Mouse (Mus musculus) yolk sac, embryonic 10.5 days (tissue): ENCODE data around the gene Wrb.
A peak's percentile ranks its signal among the peaks of the same experiment; 100 is the strongest.
"Not testable (repeated sequence)": the region's sequence is repeated elsewhere in the genome, so short reads cannot be mapped to it uniquely, and the experiment has no call there.

ENCODE experiments used
- DNase-seq: peaks from one replicate; pipeline ENCODE4 v3.0.0-alpha.2; 2017; ENCODE audit warnings: low spot score

Gene Wrb

GRCm38 (mm10) chr16:96145110-96145800, at the start of gene Wrb:
TSS of gene Wrb (plus strand) at chr16:96145407.
- DNase-seq: peak; percentile 99

- DNase-seq: no peak
Observed at GRCm38 (mm10) chr16:96095966-96096365, 49.2 kb upstream of the Wrb start.

- not testable (repeated sequence) for DNase-seq
Observed at GRCm38 (mm10) chr16:96097811-96098210, 47.4 kb upstream of the Wrb start.

GRCm38 (mm10) chr16:96103036-96103435, 42.2 kb upstream of the Wrb start:
- DNase-seq: no peak

GRCm38 (mm10) chr16:96109673-96110072, 35.5 kb upstream of the Wrb start:
- DNase-seq: no peak

GRCm38 (mm10) chr16:96110655-96111345, 34.4 kb upstream of the Wrb start:
- DNase-seq: no peak

GRCm38 (mm10) chr16:96112769-96113168, 32.4 kb upstream of the Wrb start:
- no peak for DNase-seq

- DNase-seq: no peak
Observed at GRCm38 (mm10) chr16:96114729-96115128, 30.5 kb upstream of the Wrb start.

GRCm38 (mm10) chr16:96120022-96120623, 25.1 kb upstream of the Wrb start:
- DNase-seq: no peak

- peak; percentile 53 for DNase-seq
Observed at GRCm38 (mm10) chr16:96126684-96127171, 18.5 kb upstream of the Wrb start.

GRCm38 (mm10) chr16:96127288-96127656, 17.9 kb upstream of the Wrb start:
- no peak for DNase-seq

- DNase-seq: peak; percentile 99
Observed at GRCm38 (mm10) chr16:96127657-96128344, 17.4 kb upstream of the Wrb start, which contains the start of gene Hmgn1. TSS of gene Hmgn1 (minus strand) at chr16:96127729.

- DNase-seq: no peak
Observed at GRCm38 (mm10) chr16:96128466-96128865, 16.7 kb upstream of the Wrb start.

- not testable (repeated sequence) for DNase-seq
Observed at GRCm38 (mm10) chr16:96144748-96145109, 478 bp upstream of the Wrb start.

- no peak for DNase-seq
Observed at GRCm38 (mm10) chr16:96145814-96146213, 607 bp downstream of the Wrb start.

GRCm38 (mm10) chr16:96148834-96149233, 3.6 kb downstream of the Wrb start:
- DNase-seq: no peak

GRCm38 (mm10) chr16:96149311-96149710, 4.1 kb downstream of the Wrb start:
- DNase-seq: no peak

- DNase-seq: no peak
Observed at GRCm38 (mm10) chr16:96150995-96151394, 5.8 kb downstream of the Wrb start.

GRCm38 (mm10) chr16:96151551-96151950, 6.3 kb downstream of the Wrb start:
- DNase-seq: peak; percentile 65

GRCm38 (mm10) chr16:96154476-96154875, 9.3 kb downstream of the Wrb start:
- DNase-seq: no peak

- DNase-seq: no peak
Observed at GRCm38 (mm10) chr16:96156019-96156418, 10.8 kb downstream of the Wrb start.

- DNase-seq: no peak
Observed at GRCm38 (mm10) chr16:96157171-96157570, 12.0 kb downstream of the Wrb start.
